In the genomic region with DNA sequence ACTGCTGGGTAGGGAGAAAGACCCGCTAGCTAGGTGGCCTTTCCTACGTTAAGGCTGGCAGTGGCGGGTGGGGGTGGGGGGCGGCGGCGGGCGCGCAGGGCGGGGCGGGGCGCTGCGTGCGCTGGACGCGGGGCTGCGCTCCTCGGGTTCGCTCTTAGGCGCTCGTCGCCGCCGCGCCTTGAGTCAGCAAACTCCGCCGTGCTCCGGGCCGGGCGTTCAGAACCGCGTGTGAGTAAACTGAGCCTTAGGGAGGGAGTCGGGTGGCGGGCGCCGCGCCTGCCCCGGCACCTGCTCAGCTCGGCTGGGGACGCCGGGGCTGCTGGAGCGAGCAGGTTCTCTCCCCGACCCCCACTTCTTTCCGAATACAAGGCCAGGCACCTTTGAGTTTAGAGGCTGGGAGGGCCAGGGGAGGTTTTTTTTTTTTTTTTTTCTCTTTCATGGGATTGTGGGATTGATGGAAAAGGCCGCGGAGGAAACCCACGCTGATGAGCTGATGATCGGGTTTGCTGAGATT, we compare ENCODE assay signal across 8 mouse cellular contexts. TPM values are rescaled to one million over a fixed set of nuclear protein-coding genes. Genes with fewer than 3 reads are reported as not detected.
DNase-seq lines count a peak whose midpoint lies in the region; ATAC-seq and TF ChIP-seq lines count a peak whose summit lies in the region.

A gene (plus strand): TSS at position 95 of the 514 bp plus-strand sequence.

- H3K36me3 ChIP-seq in embryonic facial prominence, embryonic 14.5 days (ENCODE audit: control insufficient read depth, insufficient read depth, low read length), result no peaks in the 10 kb centered on the region
- no peaks in the 10 kb centered on the region for H3K36me3 ChIP-seq in kidney, postnatal 0 days (ENCODE audit: insufficient read depth, low read length)
- H3K36me3 ChIP-seq in liver, embryonic 13.5 days, result no peaks in the 10 kb centered on the region
- no peaks in the 10 kb centered on the region for H3K36me3 ChIP-seq in neural tube, embryonic 11.5 days (ENCODE audit: control insufficient read depth, insufficient read depth, low read length)
- H3K36me3 ChIP-seq in thymus, adult 2 months (ENCODE audit: control insufficient read depth, insufficient read depth, low read length), result no peaks in the 10 kb centered on the region

- peak within 1 kb of the TSS; percentile 69 for H3K4me3 ChIP-seq in embryonic facial prominence, embryonic 14.5 days (ENCODE audit: low read depth, low read length)
- H3K4me3 ChIP-seq in kidney, postnatal 0 days (replicated peaks; ENCODE audit: low read depth, low read length), result peak within 1 kb of the TSS; percentile 61
- peak within 1 kb of the TSS; percentile 62 for H3K4me3 ChIP-seq in liver, embryonic 13.5 days (replicated peaks)
- H3K4me3 ChIP-seq in neural tube, embryonic 11.5 days (ENCODE audit: low read depth, low read length), result peak within 1 kb of the TSS; percentile 61
- peak within 1 kb of the TSS; percentile 45 for H3K4me3 ChIP-seq in thymus, adult 2 months (ENCODE audit: control insufficient read depth, insufficient read depth, low read length)

- TF ChIP-seq POLR2A in thymus, adult 2 months (IDR thresholded peaks at IDR 0.05; ENCODE audit: control insufficient read depth, extremely low read depth, insufficient read depth, low read length, poor library complexity), result no peak

- 0% methylated on average over 16 of the region's 47 CpGs for WGBS in embryonic facial prominence, embryonic 14.5 days
- WGBS in kidney, postnatal 0 days, result under 1% methylated on average over 47 of the region's 47 CpGs
- WGBS in liver, embryonic 13.5 days (ENCODE audit: insufficient replicate concordance), result under 1% methylated on average over 47 of the region's 47 CpGs
- 0% methylated on average over 46 of the region's 47 CpGs for WGBS in neural tube, embryonic 11.5 days
- WGBS in thymus, adult 2 months, result under 1% methylated on average over 47 of the region's 47 CpGs

- ATAC-seq in embryonic facial prominence, embryonic 14.5 days (ENCODE audit: low read depth), result peak; percentile 86
- peak; percentile 54; the same call in 1 of the 2 replicates for ATAC-seq in kidney, postnatal 0 days (replicated peaks; ENCODE audit: low FRiP score, low read depth)
- ATAC-seq in liver, embryonic 13.5 days (ENCODE audit: low read depth), result no peak
- 0 out of 2 replicates have a peak, but pooled peaks have one; percentile 35 for ATAC-seq in neural tube, embryonic 11.5 days (ENCODE audit: insufficient read depth, low FRiP score, low TSS enrichment)

- peak within 1 kb of the TSS; percentile 63 for H3K9ac ChIP-seq in embryonic facial prominence, embryonic 14.5 days (ENCODE audit: low read depth, low read length)
- H3K9ac ChIP-seq in kidney, postnatal 0 days (ENCODE audit: low read depth, low read length), result peak within 1 kb of the TSS; percentile 66
- peak within 1 kb of the TSS; percentile 62 for H3K9ac ChIP-seq in liver, embryonic 13.5 days
- peak within 1 kb of the TSS; percentile 71 for H3K9ac ChIP-seq in neural tube, embryonic 11.5 days (ENCODE audit: low read length)

- DNase-seq in A20 (ENCODE audit: low read depth, low spot score), result peak; percentile 62
- peak; percentile 65 for DNase-seq in adrenal gland, postnatal 10 days
- peak; percentile 71 for DNase-seq in embryonic facial prominence, embryonic 14.5 days (ENCODE audit: low spot score)
- no peak for DNase-seq in heart, adult 8-10 months (ENCODE audit: low spot score)
- DNase-seq in kidney, postnatal 0 days (ENCODE audit: low spot score), result peak; percentile 48
- no peak for DNase-seq in liver, embryonic 13.5 days
- DNase-seq in neural tube, embryonic 11.5 days (ENCODE audit: low spot score), result peak; percentile 67
- DNase-seq in thymus, adult 2 months, result peak; percentile 39

- no peaks in the 10 kb centered on the region for H3K27me3 ChIP-seq in embryonic facial prominence, embryonic 14.5 days (replicated peaks; ENCODE audit: control insufficient read depth, insufficient read depth, low read length)
- H3K27me3 ChIP-seq in kidney, postnatal 0 days (ENCODE audit: insufficient read depth, low read length), result no peaks in the 10 kb centered on the region
- peaks cover 26% of the 10 kb centered on the region for H3K27me3 ChIP-seq in liver, embryonic 13.5 days
- H3K27me3 ChIP-seq in neural tube, embryonic 11.5 days (ENCODE audit: control insufficient read depth, insufficient read depth, low read length), result no peaks in the 10 kb centered on the region
- H3K27me3 ChIP-seq in thymus, adult 2 months (ENCODE audit: control insufficient read depth, insufficient read depth, low read length), result no peaks in the 10 kb centered on the region

- peaks cover 4% of the 10 kb centered on the region for H3K4me1 ChIP-seq in embryonic facial prominence, embryonic 14.5 days (ENCODE audit: control insufficient read depth, insufficient read depth, low read length)
- peaks cover 7% of the 10 kb centered on the region; the same call in 1 of the 2 replicates for H3K4me1 ChIP-seq in kidney, postnatal 0 days (replicated peaks; ENCODE audit: insufficient read depth, low read length)
- H3K4me1 ChIP-seq in liver, embryonic 13.5 days (replicated peaks), result peaks cover 10% of the 10 kb centered on the region
- H3K4me1 ChIP-seq in neural tube, embryonic 11.5 days (ENCODE audit: control insufficient read depth, insufficient read depth, low read length), result peaks cover 7% of the 10 kb centered on the region; the same call in 1 of the 2 replicates
- peaks cover 10% of the 10 kb centered on the region for H3K4me1 ChIP-seq in thymus, adult 2 months (replicated peaks; ENCODE audit: control insufficient read depth, insufficient read depth, low read length)

- H3K9me3 ChIP-seq in embryonic facial prominence, embryonic 14.5 days (ENCODE audit: control insufficient read depth, low read length), result no peaks in the 10 kb centered on the region
- no peaks in the 10 kb centered on the region for H3K9me3 ChIP-seq in kidney, postnatal 0 days (replicated peaks; ENCODE audit: low read length)
- H3K9me3 ChIP-seq in liver, embryonic 13.5 days (replicated peaks), result no peaks in the 10 kb centered on the region
- H3K9me3 ChIP-seq in neural tube, embryonic 11.5 days (ENCODE audit: control insufficient read depth, low read length), result no peaks in the 10 kb centered on the region

- H3K27ac ChIP-seq in embryonic facial prominence, embryonic 14.5 days (replicated peaks; ENCODE audit: low read depth, low read length), result peak within 1 kb of the TSS; percentile 67
- no peak within 1 kb of the TSS for H3K27ac ChIP-seq in kidney, postnatal 0 days
- H3K27ac ChIP-seq in liver, embryonic 13.5 days, result no peak within 1 kb of the TSS
- no peak within 1 kb of the TSS for H3K27ac ChIP-seq in neural tube, embryonic 11.5 days (ENCODE audit: low read depth, low read length)
- H3K27ac ChIP-seq in thymus, adult 2 months (ENCODE audit: control insufficient read depth, insufficient read depth, low read length), result no peak within 1 kb of the TSS

- no peak for TF ChIP-seq CTCF in kidney, postnatal 0 days (IDR thresholded peaks at IDR 0.05; ENCODE audit: low read depth)
- 0 out of 2 replicates have a peak, but pooled peaks have one; percentile 29 for TF ChIP-seq CTCF in thymus, adult 2 months (IDR thresholded peaks at IDR 0.05; ENCODE audit: borderline replicate concordance, control insufficient read depth, extremely low read depth, insufficient read depth, low read length, poor library complexity)

- peak within 1 kb of the TSS; percentile 88 for H3K4me2 ChIP-seq in embryonic facial prominence, embryonic 14.5 days (ENCODE audit: low read depth, low read length)
- peak within 1 kb of the TSS; percentile 97 for H3K4me2 ChIP-seq in kidney, postnatal 0 days (ENCODE audit: low read length)
- peak within 1 kb of the TSS; percentile 72 for H3K4me2 ChIP-seq in liver, embryonic 13.5 days
- peak within 1 kb of the TSS; percentile 61 for H3K4me2 ChIP-seq in neural tube, embryonic 11.5 days (ENCODE audit: low read depth)

RNA-seq across cellular contexts. Expression of the gene that starts here (rescaled TPM):
- 10 to 100 TPM; 36.5 to 47.0 TPM for total RNA-seq in adrenal gland, postnatal 10 days (2021)
- polyA plus RNA-seq in embryonic facial prominence, embryonic 14.5 days (2014; fragmentation: Nextera tagmentation; extraction: Ambion mirVana), result 17.2 and 19.2 TPM in 2 replicates
- total RNA-seq in heart, adult 8-10 months (2022), result 10 to 100 TPM; 11.5 to 17.2 (median 14.1) TPM
- polyA plus RNA-seq in kidney, postnatal 0 days (2015; fragmentation: Nextera tagmentation; extraction: Ambion mirVana), result 15.0 and 15.6 TPM in 2 replicates
- 5.0 and 6.7 TPM in 2 replicates for polyA plus RNA-seq in liver, embryonic 13.5 days (2015; fragmentation: Nextera tagmentation; extraction: Ambion mirVana)
- polyA plus RNA-seq in neural tube, embryonic 11.5 days (2014; fragmentation: Nextera tagmentation; extraction: Ambion mirVana), result 33.2 and 40.0 TPM in 2 replicates
- polyA plus RNA-seq in thymus, adult 2 months (2012; rRNA removed), result 4.0 and 4.3 TPM in 2 replicates

Comparison
In these comparisons a context has a peak if more than half of its experiments do, and no peak if none do; other contexts are left out.
1. DNase-seq: peak in A20 (single experiment), adrenal gland, postnatal 10 days (single experiment), embryonic facial prominence, embryonic 14.5 days (single experiment), kidney, postnatal 0 days (single experiment), neural tube, embryonic 11.5 days (single experiment) and thymus, adult 2 months (single experiment); none in heart, adult 8-10 months (single experiment) and liver, embryonic 13.5 days (single experiment).
2. Peak in every context shown above with its lines, with median percentiles within 50 percentile points of each other: H3K4me2 ChIP-seq, H3K4me3 ChIP-seq and H3K9ac ChIP-seq.